Mouse (Mus musculus) intestine, embryonic 15.5 days (tissue): ENCODE data around the gene Rrm2. TPM values are rescaled to one million over a fixed set of nuclear protein-coding genes. Genes with fewer than 3 reads are reported as not detected.
A peak's percentile ranks its signal among the peaks of the same experiment; 100 is the strongest.

ENCODE experiments used
- ATAC-seq: fragments of 200-750 bp; cut with Nextera tagmentation; 2 replicates; pipeline ENCODE4 v1.8.0; 2017; ENCODE audit warnings: moderate TSS enrichment, moderate library complexity
- H3K27ac ChIP-seq: fragments of 300-500 bp; sonication (generic); 2 replicates; pipeline ENCODE4 v1.5.1; 2015; ENCODE audit warnings: mild to moderate bottlenecking, inconsistent platforms
- H3K27me3 ChIP-seq: fragments of 300-500 bp; sonication (generic); replicated peaks from 2 replicates; pipeline ENCODE4 v1.6.1; 2015; ENCODE audit warnings: inconsistent platforms
- H3K36me3 ChIP-seq: fragments of 300-500 bp; sonication (generic); 2 replicates; pipeline ENCODE4 v1.6.1; 2015; ENCODE audit warnings: inconsistent platforms
- H3K4me1 ChIP-seq: fragments of 300-500 bp; sonication (generic); replicated peaks from 2 replicates; pipeline ENCODE4 v1.6.1; 2015; ENCODE audit warnings: inconsistent platforms
- H3K4me2 ChIP-seq: fragments of 300-500 bp; sonication (generic); replicated peaks from 2 replicates; pipeline ENCODE4 v1.6.1; 2015; ENCODE audit warnings: mild to moderate bottlenecking, inconsistent platforms
- H3K4me3 ChIP-seq: fragments of 300-500 bp; sonication (generic); replicated peaks from 2 replicates; pipeline ENCODE4 v1.5.1; 2015; ENCODE audit warnings: inconsistent platforms
- H3K9ac ChIP-seq: fragments of 300-500 bp; sonication (generic); 2 replicates; pipeline ENCODE4 v1.6.1; 2015; ENCODE audit warnings: inconsistent platforms
- H3K9me3 ChIP-seq: fragments of 300-500 bp; sonication (generic); 2 replicates; pipeline ENCODE4 v1.6.1; 2016; ENCODE audit warnings: inconsistent platforms
- WGBS: fragments of 180-500 bp; shearing (Covaris S2); methylation state at CpG from one replicate; pipeline ENCODE4 v1.1.7; 2015; 5-methylcytosine and 5-hydroxymethylcytosine counted together
- polyA plus RNA-seq: library from polyadenylated mRNA; unstranded; fragments of >200 nt; fragmentation: Nextera tagmentation; extraction: Ambion mirVana; gene quantifications from 2 replicates; pipeline ENCODE4 v1.2.1, GENCODE M21; 2015

Gene Rrm2
- polyA plus RNA-seq, 1 experiment from 2014 or later, result 178 TPM

GRCm38 (mm10) chr12:24708824-24709218 is 780 bp downstream of the Rrm2 start:
- Histone ChIP-seq H3K4me3 (peak overlapping the region; percentile 95), H3K4me2 (peak overlapping the region; percentile 86), H3K9ac (peak overlapping the region; percentile 76), H3K27ac (peak overlapping the region; percentile 82), H3K9me3 (no peaks in the 10 kb centered on the region), H3K4me1 (peaks cover 29% of the 10 kb centered on the region), H3K36me3 (peaks cover 2% of the 10 kb centered on the region), H3K27me3 (no peaks in the 10 kb centered on the region)
- WGBS, result under 1% methylated on average over 17 of the region's 17 CpGs
- ATAC-seq, result no peak

- peaks cover 29% of the 10 kb centered on the region for H3K4me1 ChIP-seq
- 11% methylated on average over 6 of the region's 6 CpGs for WGBS
Measured at GRCm38 (mm10) chr12:24709409-24709808, 1.4 kb downstream of the Rrm2 start.

DNA sequence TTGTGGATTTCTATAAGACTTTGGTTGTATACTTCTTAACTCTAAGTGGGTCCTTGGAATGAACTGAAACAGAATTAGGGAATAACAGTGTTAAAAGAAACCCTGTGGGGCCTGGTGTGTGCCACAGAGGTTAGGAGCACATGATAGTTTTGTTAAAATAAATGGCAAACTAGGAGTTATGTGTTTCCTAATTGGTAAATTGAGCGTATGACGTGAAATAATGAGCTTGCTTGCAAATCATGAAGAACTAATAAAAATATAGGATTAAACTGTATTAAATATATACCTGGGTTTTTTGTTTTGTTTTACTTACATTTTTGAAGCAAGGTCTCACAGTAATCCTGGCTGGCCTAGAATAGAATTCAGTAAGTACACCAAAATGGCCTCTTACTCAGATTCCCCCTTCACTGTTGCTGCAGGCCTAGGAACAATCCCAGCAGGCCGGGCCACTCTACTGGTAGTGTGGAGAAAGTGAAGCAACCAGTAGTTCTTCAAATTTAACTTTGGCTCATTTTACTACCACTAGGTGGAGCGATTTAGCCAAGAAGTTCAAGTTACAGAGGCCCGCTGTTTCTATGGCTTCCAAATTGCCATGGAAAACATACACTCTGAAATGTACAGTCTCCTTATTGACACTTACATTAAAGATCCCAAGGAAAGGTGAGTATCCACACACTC is 1.9 kb downstream of the Rrm2 start:
- ATAC-seq, result no peak
- H3K9ac ChIP-seq, result 0 out of 2 replicates have a peak overlapping the region, but pooled peaks have one; percentile 76
- H3K9me3 ChIP-seq, result no peaks in the 10 kb centered on the region
- peaks cover 29% of the 10 kb centered on the region for H3K4me1 ChIP-seq
- 0 out of 2 replicates have a peak overlapping the region, but pooled peaks have one; percentile 20 for H3K27ac ChIP-seq
- H3K4me2 ChIP-seq, result peak overlapping the region; percentile 86
- peak overlapping the region; percentile 95; the same call in 1 of the 2 replicates for H3K4me3 ChIP-seq
- H3K27me3 ChIP-seq, result no peaks in the 10 kb centered on the region
- WGBS, result 36% methylated on average over 5 of the region's 5 CpGs
- peaks cover 2% of the 10 kb centered on the region for H3K36me3 ChIP-seq

More at GRCm38 (mm10) chr12:24709409-24709808, 1.4 kb downstream of the Rrm2 start:
- H3K4me2 ChIP-seq, result peak overlapping the region; percentile 86
- H3K27ac ChIP-seq, result peak overlapping the region; percentile 82; the same call in 1 of the 2 replicates
- H3K4me3 ChIP-seq, result peak overlapping the region; percentile 95
- H3K9me3 ChIP-seq, result no peaks in the 10 kb centered on the region
- peak overlapping the region; percentile 76 for H3K9ac ChIP-seq
- no peak for ATAC-seq
- no peaks in the 10 kb centered on the region for H3K27me3 ChIP-seq
- peaks cover 2% of the 10 kb centered on the region for H3K36me3 ChIP-seq

GRCm38 (mm10) chr12:24710672-24711071 is 2.6 kb downstream of the Rrm2 start:
- Histone ChIP-seq H3K27ac (0 out of 2 replicates have a peak overlapping the region, but pooled peaks have one; percentile 20), H3K4me3 (no peak overlapping the region), H3K36me3 (peaks cover 2% of the 10 kb centered on the region), H3K4me2 (peak overlapping the region; percentile 86), H3K4me1 (peaks cover 29% of the 10 kb centered on the region), H3K9ac (no peak overlapping the region), H3K9me3 (no peaks in the 10 kb centered on the region), H3K27me3 (no peaks in the 10 kb centered on the region)
- 63% methylated on average over 5 of the region's 5 CpGs for WGBS
- ATAC-seq, result no peak

- WGBS, result 73% methylated on average over 8 of the region's 8 CpGs
- H3K4me1 ChIP-seq, result peaks cover 22% of the 10 kb centered on the region
- ATAC-seq, result no peak
- H3K36me3 ChIP-seq, result peaks cover 2% of the 10 kb centered on the region
- no peak overlapping the region for H3K9ac ChIP-seq
- no peaks in the 10 kb centered on the region for H3K9me3 ChIP-seq
- H3K4me2 ChIP-seq, result 0 out of 2 replicates have a peak overlapping the region, but pooled peaks have one; percentile 6
- H3K27me3 ChIP-seq, result no peaks in the 10 kb centered on the region
- no peak overlapping the region for H3K27ac ChIP-seq
- H3K4me3 ChIP-seq, result no peak overlapping the region
Measured at GRCm38 (mm10) chr12:24712396-24712795, 4.4 kb downstream of the Rrm2 start.

GRCm38 (mm10) chr12:24714579-24715255 is 6.7 kb downstream of the Rrm2 start:
- no peaks in the 10 kb centered on the region for H3K9me3 ChIP-seq
- ATAC-seq, result no peak
- no peak overlapping the region for H3K4me3 ChIP-seq
- peaks cover 2% of the 10 kb centered on the region for H3K36me3 ChIP-seq
- peaks cover 12% of the 10 kb centered on the region; the same call in 1 of the 2 replicates for H3K4me1 ChIP-seq
- H3K27ac ChIP-seq, result no peak overlapping the region
- H3K27me3 ChIP-seq, result no peaks in the 10 kb centered on the region
- no peak overlapping the region for H3K9ac ChIP-seq
- 74% methylated on average over 5 of the region's 5 CpGs for WGBS
- H3K4me2 ChIP-seq, result no peak overlapping the region

- ATAC-seq, result no peak; the same call in 1 of the 2 replicates
- 76% methylated on average over 2 of the region's 2 CpGs for WGBS
- Histone ChIP-seq H3K27ac (no peak overlapping the region), H3K9ac (no peak overlapping the region), H3K9me3 (no peaks in the 10 kb centered on the region), H3K4me1 (peaks cover 10% of the 10 kb centered on the region; the same call in 1 of the 2 replicates), H3K4me2 (no peak overlapping the region), H3K36me3 (peaks cover 2% of the 10 kb centered on the region), H3K4me3 (no peak overlapping the region), H3K27me3 (no peaks in the 10 kb centered on the region)
Measured at GRCm38 (mm10) chr12:24715268-24715896, 7.3 kb downstream of the Rrm2 start.

DNA sequence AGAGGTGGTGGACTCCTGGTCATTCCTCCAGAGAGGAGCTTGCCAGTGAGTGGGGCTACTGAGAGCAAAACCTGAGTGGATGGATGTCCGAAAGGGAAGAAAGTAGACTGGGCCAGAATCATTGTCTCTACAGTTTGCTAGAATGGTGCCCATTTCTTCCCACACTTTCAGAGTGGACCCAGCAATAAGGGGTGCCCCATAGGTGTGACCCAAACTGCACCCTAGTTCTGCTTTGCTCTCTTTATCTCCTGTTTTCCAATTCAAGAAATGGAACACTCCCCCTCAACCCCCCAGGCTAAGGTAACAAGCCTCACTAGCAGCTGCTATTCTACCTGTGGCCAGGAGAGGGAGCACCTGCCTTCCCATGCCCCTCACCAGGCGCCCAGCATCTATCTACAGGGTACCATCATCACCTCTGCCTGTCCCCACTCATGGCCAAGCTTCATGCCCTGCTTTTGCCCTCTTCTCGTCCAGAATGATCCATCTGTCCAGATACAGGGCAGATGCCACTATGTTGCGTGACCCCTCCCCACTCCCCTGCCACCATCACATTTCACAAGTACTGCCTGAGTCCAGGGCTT is 8.8 kb downstream of the Rrm2 start:
- H3K9me3 ChIP-seq, result no peaks in the 10 kb centered on the region
- peak; percentile 65 for ATAC-seq
- peaks cover 1% of the 10 kb centered on the region; the same call in 1 of the 2 replicates for H3K4me1 ChIP-seq
- H3K36me3 ChIP-seq, result no peaks in the 10 kb centered on the region; the same call in none of the 2 replicates
- no peak overlapping the region for H3K4me2 ChIP-seq
- H3K27ac ChIP-seq, result no peak overlapping the region
- WGBS, result 51% methylated on average over 4 of the region's 4 CpGs
- H3K9ac ChIP-seq, result no peak overlapping the region
- no peak overlapping the region for H3K4me3 ChIP-seq
- no peaks in the 10 kb centered on the region for H3K27me3 ChIP-seq

GRCm38 (mm10) chr12:24723434-24723833 is 15.4 kb downstream of the Rrm2 start:
- ATAC-seq, result no peak
- no peak overlapping the region for H3K4me2 ChIP-seq
- no peaks in the 10 kb centered on the region for H3K9me3 ChIP-seq
- no peaks in the 10 kb centered on the region for H3K36me3 ChIP-seq
- no peak overlapping the region for H3K4me3 ChIP-seq
- WGBS, result 45% methylated on average over 2 of the region's 2 CpGs
- peaks cover 13% of the 10 kb centered on the region for H3K4me1 ChIP-seq
- H3K27ac ChIP-seq, result no peak overlapping the region
- H3K9ac ChIP-seq, result no peak overlapping the region
- no peaks in the 10 kb centered on the region for H3K27me3 ChIP-seq

GRCm38 (mm10) chr12:24723859-24724258 is 15.8 kb downstream of the Rrm2 start:
- no peak overlapping the region for H3K27ac ChIP-seq
- H3K27me3 ChIP-seq, result no peaks in the 10 kb centered on the region
- ATAC-seq, result peak; percentile 55
- no peak overlapping the region for H3K4me2 ChIP-seq
- WGBS, result 32% methylated on average over 4 of the region's 4 CpGs
- no peak overlapping the region for H3K9ac ChIP-seq
- H3K4me3 ChIP-seq, result no peak overlapping the region
- peaks cover 13% of the 10 kb centered on the region for H3K4me1 ChIP-seq
- H3K36me3 ChIP-seq, result no peaks in the 10 kb centered on the region
- no peaks in the 10 kb centered on the region for H3K9me3 ChIP-seq

GRCm38 (mm10) chr12:24724369-24724768 is 16.3 kb downstream of the Rrm2 start:
- peak overlapping the region; percentile 28 for H3K4me2 ChIP-seq

More at GRCm38 (mm10) chr12:24724369-24724768, 16.3 kb downstream of the Rrm2 start:
- Histone ChIP-seq H3K4me1 (peaks cover 13% of the 10 kb centered on the region), H3K4me3 (no peak overlapping the region), H3K27me3 (no peaks in the 10 kb centered on the region), H3K27ac (no peak overlapping the region), H3K9ac (no peak overlapping the region), H3K9me3 (no peaks in the 10 kb centered on the region), H3K36me3 (no peaks in the 10 kb centered on the region)
- ATAC-seq, result peak; percentile 93
- WGBS, result 14% methylated on average over 2 of the region's 2 CpGs
